Mouse (Mus musculus) midbrain, embryonic 10.5 days (tissue): ENCODE data around the gene Grk6. TPM values are rescaled to one million over a fixed set of nuclear protein-coding genes. Genes with fewer than 3 reads are reported as not detected.

Experiments
- DNase-seq: peaks from one replicate; pipeline ENCODE4 v3.0.0-alpha.2; 2017; ENCODE audit warnings: low spot score
- H3K27ac ChIP-seq: fragments of 300-500 bp; sonication (generic); replicated peaks from 2 replicates; pipeline ENCODE4 v1.5.1; 2016; ENCODE audit warnings: mild to moderate bottlenecking
- H3K27me3 ChIP-seq: fragments of 300-500 bp; sonication (generic); 2 replicates; pipeline ENCODE4 v1.6.1; 2016; ENCODE audit warnings: low read depth, mild to moderate bottlenecking; ENCODE audit not compliant: poor library complexity, severe bottlenecking
- H3K36me3 ChIP-seq: fragments of 300-500 bp; sonication (generic); 2 replicates; pipeline ENCODE4 v1.6.1; 2016; ENCODE audit warnings: mild to moderate bottlenecking, moderate library complexity
- H3K4me1 ChIP-seq: fragments of 300-500 bp; sonication (generic); 2 replicates; pipeline ENCODE4 v1.6.1; 2016
- H3K4me3 ChIP-seq: fragments of 300-500 bp; sonication (generic); 2 replicates; pipeline ENCODE4 v1.5.1; 2016; ENCODE audit warnings: mild to moderate bottlenecking, moderate library complexity
- H3K9me3 ChIP-seq: fragments of 300-500 bp; sonication (generic); replicated peaks from 2 replicates; pipeline ENCODE4 v1.6.1; 2016; ENCODE audit warnings: mild to moderate bottlenecking
- WGBS: fragments of 180-500 bp; shearing (Covaris S2); methylation state at CpG from one replicate; pipeline ENCODE4 v1.1.7; 2016; 5-methylcytosine and 5-hydroxymethylcytosine counted together
- polyA plus RNA-seq: library from polyadenylated mRNA; unstranded; fragments of >200 nt; fragmentation: Nextera tagmentation; extraction: Ambion mirVana; gene quantifications from 2 replicates; pipeline ENCODE4 v1.2.1, GENCODE M21; 2016

Grk6 gene
- 41.8 and 51.4 TPM in 2 replicates for polyA plus RNA-seq

GRCm38 (mm10) chr13:55444937-55445315, at the start of gene Grk6:
Grk6 (plus strand) TSS chr13:55445072.
- H3K9me3 ChIP-seq = no peaks in the 10 kb centered on the region
- DNase-seq = peak; percentile 99
- peak within 1 kb of the TSS; percentile 93 for H3K4me3 ChIP-seq
- peaks cover 37% of the 10 kb centered on the region for H3K4me1 ChIP-seq
- H3K36me3 ChIP-seq = peaks cover 19% of the 10 kb centered on the region
- peak within 1 kb of the TSS; percentile 98 for H3K27ac ChIP-seq
- H3K27me3 ChIP-seq = no peaks in the 10 kb centered on the region
- under 1% methylated on average over 35 of the region's 35 CpGs for WGBS

- no peak for DNase-seq
- 87% methylated on average over 1 of the region's 1 CpGs for WGBS
- peaks cover 7% of the 10 kb centered on the region; the same call in 1 of the 2 replicates for H3K4me1 ChIP-seq
- H3K27me3 ChIP-seq = peaks cover 16% of the 10 kb centered on the region
- H3K27ac ChIP-seq = no peak within 1 kb of the TSS
- H3K9me3 ChIP-seq = no peaks in the 10 kb centered on the region
- H3K36me3 ChIP-seq = no peaks in the 10 kb centered on the region
- H3K4me3 ChIP-seq = no peak within 1 kb of the TSS
Observed at GRCm38 (mm10) chr13:55398088-55398487, 46.8 kb upstream of the Grk6 start, which contains the start of gene Slc34a1. Slc34a1 (plus strand) TSS chr13:55398187.

- Histone ChIP-seq H3K27ac (no peak overlapping the region), H3K4me1 (peaks cover 16% of the 10 kb centered on the region; the same call in 1 of the 2 replicates), H3K27me3 (peaks cover 26% of the 10 kb centered on the region), H3K36me3 (no peaks in the 10 kb centered on the region), H3K9me3 (no peaks in the 10 kb centered on the region), H3K4me3 (no peak overlapping the region)
- no peak for DNase-seq
- WGBS = 67% methylated on average over 5 of the region's 5 CpGs
Observed at GRCm38 (mm10) chr13:55399300-55400038, 45.4 kb upstream of the Grk6 start.

GRCm38 (mm10) chr13:55400039-55400346, 44.9 kb upstream of the Grk6 start:
- peaks cover 29% of the 10 kb centered on the region for H3K27me3 ChIP-seq
- no peaks in the 10 kb centered on the region for H3K9me3 ChIP-seq
- no peak overlapping the region for H3K4me3 ChIP-seq
- no peak for DNase-seq
- no peaks in the 10 kb centered on the region for H3K36me3 ChIP-seq
- H3K27ac ChIP-seq = no peak overlapping the region
- peaks cover 16% of the 10 kb centered on the region for H3K4me1 ChIP-seq
- WGBS = 91% methylated on average over 1 of the region's 1 CpGs

GRCm38 (mm10) chr13:55403266-55403665, 41.6 kb upstream of the Grk6 start:
- no peak for DNase-seq
- Histone ChIP-seq H3K27ac (no peak overlapping the region), H3K4me1 (peaks cover 27% of the 10 kb centered on the region), H3K9me3 (no peaks in the 10 kb centered on the region), H3K27me3 (peaks cover 29% of the 10 kb centered on the region), H3K36me3 (no peaks in the 10 kb centered on the region), H3K4me3 (no peak overlapping the region)
- 82% methylated on average over 7 of the region's 7 CpGs for WGBS

GRCm38 (mm10) chr13:55403935-55404852, 40.7 kb upstream of the Grk6 start:
- Histone ChIP-seq H3K27me3 (peaks cover 25% of the 10 kb centered on the region), H3K4me1 (peaks cover 22% of the 10 kb centered on the region), H3K4me3 (no peak overlapping the region), H3K9me3 (no peaks in the 10 kb centered on the region), H3K36me3 (no peaks in the 10 kb centered on the region), H3K27ac (no peak overlapping the region)
- DNase-seq = no peak
- WGBS = 77% methylated on average over 15 of the region's 15 CpGs

GRCm38 (mm10) chr13:55404853-55405782, 39.8 kb upstream of the Grk6 start:
- peaks cover 21% of the 10 kb centered on the region for H3K4me1 ChIP-seq
- H3K27ac ChIP-seq = peak overlapping the region; percentile 89
- H3K27me3 ChIP-seq = peaks cover 24% of the 10 kb centered on the region
- peak overlapping the region; percentile 19; the same call in 1 of the 2 replicates for H3K4me3 ChIP-seq
- 16% methylated on average over 11 of the region's 11 CpGs for WGBS
- DNase-seq = peak; percentile 87
- no peaks in the 10 kb centered on the region for H3K9me3 ChIP-seq
- H3K36me3 ChIP-seq = no peaks in the 10 kb centered on the region

- Histone ChIP-seq H3K9me3 (no peaks in the 10 kb centered on the region), H3K36me3 (no peaks in the 10 kb centered on the region), H3K27ac (peak overlapping the region; percentile 89), H3K4me3 (no peak overlapping the region), H3K27me3 (peaks cover 24% of the 10 kb centered on the region), H3K4me1 (peaks cover 21% of the 10 kb centered on the region)
- WGBS = 63% methylated on average over 13 of the region's 13 CpGs
- no peak for DNase-seq
Observed at GRCm38 (mm10) chr13:55405783-55406390, 39.0 kb upstream of the Grk6 start.

- Histone ChIP-seq H3K36me3 (no peaks in the 10 kb centered on the region), H3K4me1 (peaks cover 21% of the 10 kb centered on the region), H3K4me3 (no peak overlapping the region), H3K27ac (no peak overlapping the region), H3K9me3 (no peaks in the 10 kb centered on the region), H3K27me3 (peaks cover 24% of the 10 kb centered on the region)
- WGBS = 87% methylated on average over 4 of the region's 4 CpGs
- DNase-seq = no peak
Observed at GRCm38 (mm10) chr13:55407341-55407740, 37.5 kb upstream of the Grk6 start.

GRCm38 (mm10) chr13:55408546-55409120, 36.2 kb upstream of the Grk6 start:
- Histone ChIP-seq H3K27me3 (peaks cover 27% of the 10 kb centered on the region), H3K36me3 (no peaks in the 10 kb centered on the region), H3K4me1 (peaks cover 15% of the 10 kb centered on the region), H3K27ac (no peak overlapping the region), H3K9me3 (no peaks in the 10 kb centered on the region), H3K4me3 (no peak overlapping the region)
- 87% methylated on average over 19 of the region's 19 CpGs for WGBS
- no peak for DNase-seq

GRCm38 (mm10) chr13:55411826-55412225, 33.0 kb upstream of the Grk6 start:
- WGBS = 76% methylated on average over 7 of the region's 7 CpGs
- H3K36me3 ChIP-seq = no peaks in the 10 kb centered on the region
- H3K27ac ChIP-seq = no peak overlapping the region
- no peak overlapping the region for H3K4me3 ChIP-seq
- peaks cover 8% of the 10 kb centered on the region for H3K4me1 ChIP-seq
- H3K27me3 ChIP-seq = peaks cover 37% of the 10 kb centered on the region
- H3K9me3 ChIP-seq = no peaks in the 10 kb centered on the region
- DNase-seq = no peak
